Mouse (Mus musculus): ENCODE measurements around the gene Elmo3. TPM values are rescaled to one million over a fixed set of nuclear protein-coding genes. Genes with fewer than 3 reads are reported as not detected.

Gene Elmo3
- total RNA-seq (2021) = under 1 TPM; 0.31 to 0.91 TPM
- long read RNA-seq, experiment 1, partial matches to known transcripts = 1 of 7 reads
- long read RNA-seq, experiment 1, other reads (novel, unspliced or antisense) = 6 of 7 reads
- long read RNA-seq, experiment 2, partial matches to known transcripts = 0 of 6 reads
- long read RNA-seq, experiment 2, other reads (novel, unspliced or antisense) = 5 of 6 reads

GRCm38 (mm10) chr8:105305211-105306145 is at the start of gene Elmo3:
TSS of gene Elmo3 (plus strand) at chr8:105305601.
- intact Hi-C loops (cut with DNase I) = no loop called here
- peak; percentile 65 to 72 for DNase-seq (ENCODE audit: low spot score in 2 of 2)

- intact Hi-C loops (cut with DNase I) = no loop called here
- no peak for DNase-seq (ENCODE audit: low spot score in 2 of 2)
Observed at GRCm38 (mm10) chr8:105257318-105258114, 47.9 kb upstream of the Elmo3 start.

GRCm38 (mm10) chr8:105258911-105259720 is 46.3 kb upstream of the Elmo3 start:
- intact Hi-C loops (cut with DNase I) = no loop called here
- DNase-seq (ENCODE audit: low spot score in 2 of 2) = no peak

GRCm38 (mm10) chr8:105259721-105260320 is 45.6 kb upstream of the Elmo3 start:
- DNase-seq (ENCODE audit: low spot score in 2 of 2) = peak; percentile 59 to 69
- intact Hi-C loops (cut with DNase I) = no loop called here

GRCm38 (mm10) chr8:105260371-105261099 is 44.9 kb upstream of the Elmo3 start:
- intact Hi-C loops (cut with DNase I) = no loop called here
- DNase-seq (ENCODE audit: low spot score in 2 of 2) = no peak

GRCm38 (mm10) chr8:105261326-105261980 is 43.9 kb upstream of the Elmo3 start:
- DNase-seq (ENCODE audit: low spot score in 2 of 2) = no peak
- intact Hi-C loops (cut with DNase I) = no loop called here

GRCm38 (mm10) chr8:105263244-105263912 is 42.0 kb upstream of the Elmo3 start:
- intact Hi-C loops (cut with DNase I) = no loop called here
- no peak for DNase-seq (ENCODE audit: low spot score in 2 of 2)

GRCm38 (mm10) chr8:105264024-105264982 is 41.1 kb upstream of the Elmo3 start, which contains the start of the genes Tradd and Fbxl8:
TSS of gene Tradd (minus strand) at chr8:105264609.
TSS of gene Fbxl8 (plus strand) at chr8:105264648.
- intact Hi-C loops (cut with DNase I) = no loop called here
- DNase-seq (ENCODE audit: low spot score in 2 of 2) = no peak

- no peak for DNase-seq (ENCODE audit: low spot score in 2 of 2)
- intact Hi-C loops (cut with DNase I) = no loop called here
Observed at GRCm38 (mm10) chr8:105265128-105265527, 40.3 kb upstream of the Elmo3 start.

- no peak for DNase-seq (ENCODE audit: low spot score in 2 of 2)
- intact Hi-C loops (cut with DNase I) = no loop called here
Observed at GRCm38 (mm10) chr8:105266775-105267174, 38.6 kb upstream of the Elmo3 start.

GRCm38 (mm10) chr8:105268342-105269074 is 36.9 kb upstream of the Elmo3 start:
- peak; percentile 87 to 90 for DNase-seq (ENCODE audit: low spot score in 2 of 2)
- intact Hi-C loops (cut with DNase I) = no loop called here

GRCm38 (mm10) chr8:105269075-105269458 is 36.3 kb upstream of the Elmo3 start:
- intact Hi-C loops (cut with DNase I) = no loop called here
- DNase-seq (ENCODE audit: low spot score in 2 of 2) = no peak

- intact Hi-C loops (cut with DNase I) = no loop called here
- DNase-seq (ENCODE audit: low spot score in 2 of 2) = no peak
Observed at GRCm38 (mm10) chr8:105269461-105269947, 35.9 kb upstream of the Elmo3 start, which contains the start of gene Hsf4. TSS of gene Hsf4 (plus strand) at chr8:105269801.

GRCm38 (mm10) chr8:105270101-105270915 is 35.1 kb upstream of the Elmo3 start:
- intact Hi-C loops (cut with DNase I) = no loop called here

More at GRCm38 (mm10) chr8:105270101-105270915, 35.1 kb upstream of the Elmo3 start:
- DNase-seq (ENCODE audit: low spot score in 2 of 2) = no peak
